Mouse (Mus musculus): ENCODE data around the gene Bcdin3d.

Bcdin3d gene

GRCm38 (mm10) chr15:99474576-99474926, at the start of gene Bcdin3d:
Gene Bcdin3d, minus strand, starts transcription at chr15:99474730.
- peak; percentile 85 for DNase-seq

GRCm38 (mm10) chr15:99520306-99520705, 45.8 kb upstream of the Bcdin3d start:
- no peak for DNase-seq

GRCm38 (mm10) chr15:99519626-99520025, 45.1 kb upstream of the Bcdin3d start:
- no peak for DNase-seq

GRCm38 (mm10) chr15:99517715-99518114, 43.2 kb upstream of the Bcdin3d start:
- DNase-seq, result no peak

GRCm38 (mm10) chr15:99516715-99517114, 42.2 kb upstream of the Bcdin3d start:
- DNase-seq, result no peak

- no peak for DNase-seq
These were observed 37.4 kb upstream of the Bcdin3d start for GRCm38 (mm10) chr15:99511797-99512525.

GRCm38 (mm10) chr15:99510621-99511020, 36.1 kb upstream of the Bcdin3d start:
- DNase-seq, result no peak

GRCm38 (mm10) chr15:99509840-99510239, 35.3 kb upstream of the Bcdin3d start:
- no peak for DNase-seq

GRCm38 (mm10) chr15:99505324-99506095, 31.0 kb upstream of the Bcdin3d start:
- DNase-seq, result no peak

- DNase-seq, result no peak
These were observed 28.7 kb upstream of the Bcdin3d start for GRCm38 (mm10) chr15:99503256-99503655.

- DNase-seq, result no peak
These were observed 27.8 kb upstream of the Bcdin3d start for GRCm38 (mm10) chr15:99502311-99502831.

GRCm38 (mm10) chr15:99501292-99502260, 27.0 kb upstream of the Bcdin3d start:
- DNase-seq, result peak; percentile 59

GRCm38 (mm10) chr15:99500320-99500719, 25.8 kb upstream of the Bcdin3d start:
- no peak for DNase-seq

GRCm38 (mm10) chr15:99499726-99500125, 25.2 kb upstream of the Bcdin3d start:
- no peak for DNase-seq

GRCm38 (mm10) chr15:99498781-99499180, 24.3 kb upstream of the Bcdin3d start:
- DNase-seq, result no peak

- no peak for DNase-seq
These were observed 23.8 kb upstream of the Bcdin3d start for GRCm38 (mm10) chr15:99498356-99498755.

- DNase-seq, result peak; percentile 47
These were observed 23.2 kb upstream of the Bcdin3d start for GRCm38 (mm10) chr15:99497527-99498242.

GRCm38 (mm10) chr15:99497061-99497460, 22.5 kb upstream of the Bcdin3d start:
- no peak for DNase-seq

- no peak for DNase-seq
These were observed 10.2 kb upstream of the Bcdin3d start for GRCm38 (mm10) chr15:99484745-99485144.

- DNase-seq, result no peak
These were observed 1.3 kb upstream of the Bcdin3d start for GRCm38 (mm10) chr15:99475814-99476213.

GRCm38 (mm10) chr15:99473801-99474575, 542 bp downstream of the Bcdin3d start:
- peak; percentile 48 for DNase-seq

Measured in right cerebral cortex, postnatal 25 days (tissue).